Mouse (Mus musculus): ENCODE data around the gene Ccdc167. TPM values are rescaled to one million over a fixed set of nuclear protein-coding genes. Genes with fewer than 3 reads are reported as not detected.

The Ccdc167 gene
- total RNA-seq, 4 experiments from 2014 or later: 4.9 to 9.5 (median 6.6) TPM

GRCm38 (mm10) chr17:29637377-29637776, 79.5 kb downstream of the Ccdc167 start:
- no peak for DNase-seq (ENCODE audit: low spot score in 2 of 2)

Other genes with a start within 250 kb of the Ccdc167 start
- gene Pim1, start 226.3 kb downstream of the Ccdc167 start, total RNA-seq (2022): 10 to 100 TPM in 2 of 4 experiments, 1 to 10 TPM in 2; 8.6 to 18.9 (median 11.3) TPM
- not detected for gene Gm17657, start 167.4 kb downstream of the Ccdc167 start, total RNA-seq (2022)
- 10 to 100 TPM in 2 of 4 experiments, 1 to 10 TPM in 2; 9.4 to 13.6 (median 10.0) TPM for gene Tbc1d22b, start 167.3 kb downstream of the Ccdc167 start, total RNA-seq (2022)
- not detected for gene Tmem217, start 164.7 kb downstream of the Ccdc167 start, total RNA-seq (2022)
- gene Rnf8, start 102.3 kb downstream of the Ccdc167 start, total RNA-seq (2022): 10 to 100 TPM; 15.2 to 23.7 (median 19.9) TPM
- under 1 TPM; 0.35 to 0.87 (median 0.59) TPM for gene Gm28043, start 102.2 kb downstream of the Ccdc167 start, total RNA-seq (2022)
- gene Cmtr1, start 56.4 kb downstream of the Ccdc167 start, total RNA-seq (2022): 10 to 100 TPM; 41.0 to 61.0 (median 54.3) TPM